Mouse (Mus musculus): ENCODE measurements at regions not wholly inside any gene's neighbourhood (a gene's known extent, or its start where the extent isn't known, plus 50 kb on each side); places are given as distances from the start of the nearest gene placed in this dataset.

DNA sequence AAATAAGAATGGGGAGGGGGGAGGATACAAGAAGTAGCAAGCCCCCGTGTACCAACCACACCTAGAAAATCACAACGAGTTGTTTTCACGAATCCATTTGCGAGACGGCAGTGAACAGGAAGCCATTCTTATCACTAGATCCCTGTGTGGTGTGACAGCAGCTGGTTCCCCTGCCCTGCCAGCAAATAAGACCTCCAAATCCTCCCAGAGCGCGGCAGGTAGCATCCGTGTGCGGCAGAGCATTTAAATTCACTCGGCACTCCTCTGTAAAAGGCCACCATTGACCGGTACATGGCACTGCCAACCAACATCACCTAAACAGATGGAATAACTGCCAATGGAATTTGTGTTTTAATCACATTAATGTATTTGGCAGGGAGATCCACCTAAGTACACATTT, 77.9 kb upstream of the Pmfbp1 start:
- DNase-seq = peak; percentile 64 to 78

GRCm38 (mm10) chr8:109416327-109417100, 77.3 kb upstream of the Pmfbp1 start:
- DNase-seq = peak; percentile 46 to 49

DNA sequence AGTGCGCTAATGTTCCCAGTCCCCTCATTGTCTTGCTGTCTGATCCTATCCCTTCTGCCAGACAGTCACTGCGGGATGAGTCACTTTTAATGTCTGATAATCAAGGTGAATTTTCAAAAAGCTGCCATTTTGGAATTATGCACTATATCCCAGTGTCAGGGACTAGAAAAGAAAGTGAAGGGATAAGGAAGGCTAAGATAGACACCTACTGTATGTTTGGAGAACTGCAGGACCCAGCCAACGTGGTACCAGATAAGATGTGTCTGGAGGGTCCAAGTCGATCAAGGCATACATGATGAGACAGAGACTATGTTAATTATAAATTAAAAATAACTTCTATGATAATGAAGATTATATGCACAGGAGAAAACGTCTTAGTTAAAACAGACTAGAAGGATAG, 76.6 kb upstream of the Pmfbp1 start:
- peak; percentile 80 to 87 for DNase-seq

DNA sequence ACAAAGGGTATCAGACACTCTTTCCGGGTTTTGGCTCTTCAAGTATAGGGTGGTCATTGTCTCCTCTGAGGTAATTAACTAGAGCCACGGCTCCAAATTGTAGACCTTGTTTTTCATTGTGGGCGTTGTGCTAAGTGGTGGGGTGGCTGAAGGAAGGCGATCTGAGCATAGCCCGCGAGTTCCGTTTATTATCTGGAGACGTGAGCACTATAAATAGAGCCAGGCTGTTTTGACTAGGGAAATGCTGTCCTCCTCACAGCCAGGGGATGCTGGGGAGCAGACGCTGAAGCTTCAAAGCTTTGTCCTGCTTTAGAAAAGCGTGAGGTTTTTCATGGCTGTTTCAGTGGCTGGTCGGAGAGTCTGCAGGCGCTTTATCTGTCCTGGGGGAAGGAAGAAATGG, 75.9 kb upstream of the Pmfbp1 start:
- DNase-seq = peak; percentile 17 to 18

DNA sequence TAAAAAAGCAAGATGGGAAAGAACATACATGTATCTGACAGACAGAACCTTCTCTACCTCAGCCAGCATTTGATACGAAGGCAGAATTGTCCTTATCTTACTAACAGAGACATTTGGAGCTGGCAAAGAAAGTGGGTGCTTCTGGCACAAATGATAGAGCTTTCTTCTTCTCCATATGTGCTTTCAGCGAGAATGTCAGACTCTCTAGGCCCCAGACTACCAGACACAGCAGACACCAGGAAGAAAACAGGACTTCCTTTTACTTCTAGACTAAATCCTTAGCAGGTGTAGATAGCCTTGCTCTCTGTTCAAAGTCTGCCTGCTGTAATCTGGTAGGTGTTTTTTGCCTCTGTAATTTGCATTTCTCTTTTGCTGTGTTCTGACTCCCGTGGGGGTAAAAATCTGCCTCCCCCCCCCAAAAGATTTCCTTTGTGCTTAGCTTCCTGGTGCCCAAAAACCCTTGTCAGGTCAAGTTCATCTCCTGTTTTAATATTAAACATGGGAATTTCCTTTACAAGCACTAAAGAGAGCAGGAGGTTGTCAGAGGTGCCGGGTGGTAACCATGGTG, 74.7 kb upstream of the Pmfbp1 start:
- peak in 1 of 2 experiments; percentile 15 for DNase-seq

GRCm38 (mm10) chr8:109424004-109424403, 69.8 kb upstream of the Pmfbp1 start:
- DNase-seq = no peak

DNA sequence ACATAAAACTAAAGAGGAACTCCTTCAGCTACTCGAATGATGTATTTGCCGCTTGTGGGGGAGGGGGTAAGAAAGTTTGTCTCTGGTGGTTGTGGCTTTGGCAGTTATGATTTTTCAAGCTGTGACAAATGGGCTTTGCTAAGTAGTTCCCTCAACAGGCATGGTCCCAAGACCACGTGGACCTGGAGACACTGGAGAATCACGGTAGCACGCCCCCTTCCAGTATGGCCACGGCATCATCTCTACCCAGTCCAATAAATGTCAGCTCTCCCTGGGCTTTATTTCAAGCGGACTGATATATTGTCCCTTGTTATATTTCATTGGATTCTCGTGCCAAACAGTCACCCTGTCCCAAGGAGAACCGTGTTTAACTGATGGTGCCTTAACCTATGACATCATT, 65.3 kb upstream of the Pmfbp1 start:
- no peak for DNase-seq

DNA sequence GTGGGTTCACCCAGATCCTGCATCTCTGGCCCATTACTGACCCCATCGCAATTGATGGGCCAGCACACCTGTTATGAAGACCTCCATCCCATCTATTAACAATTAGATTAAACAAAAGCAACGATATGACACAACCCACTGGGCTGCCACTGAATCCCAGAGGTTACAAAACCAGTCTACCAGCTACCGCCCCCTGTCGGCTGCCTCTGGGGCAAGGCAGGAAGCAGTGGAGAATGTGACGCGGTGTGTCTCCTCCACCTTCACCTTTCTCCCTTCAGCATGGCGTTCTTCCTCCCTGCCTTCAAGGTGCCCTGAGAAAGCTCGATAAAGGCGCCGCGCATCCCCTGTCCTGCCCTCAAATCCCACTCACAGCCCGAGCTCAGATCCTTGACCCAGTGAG, 59.3 kb upstream of the Pmfbp1 start:
- DNase-seq = no peak

DNA sequence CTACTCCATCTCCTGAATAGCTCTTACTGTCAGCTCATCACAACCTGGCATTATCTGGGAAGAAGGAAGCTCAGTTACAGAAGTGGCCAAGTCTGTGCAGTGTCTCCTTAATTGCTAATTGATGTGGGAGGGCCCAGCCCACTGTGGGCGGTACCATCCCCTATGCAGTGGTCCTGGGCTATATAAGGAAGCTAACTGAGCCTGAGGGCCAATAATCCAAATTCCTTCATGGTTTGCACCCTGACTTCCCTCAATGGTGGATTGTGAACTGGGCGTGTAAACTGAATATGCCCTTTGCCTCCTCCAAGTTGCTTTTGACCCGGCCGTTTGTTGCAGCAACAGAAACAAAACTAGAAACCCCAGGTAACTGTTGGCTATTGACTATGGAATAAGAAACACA, 57.8 kb upstream of the Pmfbp1 start:
- no peak for DNase-seq

DNA sequence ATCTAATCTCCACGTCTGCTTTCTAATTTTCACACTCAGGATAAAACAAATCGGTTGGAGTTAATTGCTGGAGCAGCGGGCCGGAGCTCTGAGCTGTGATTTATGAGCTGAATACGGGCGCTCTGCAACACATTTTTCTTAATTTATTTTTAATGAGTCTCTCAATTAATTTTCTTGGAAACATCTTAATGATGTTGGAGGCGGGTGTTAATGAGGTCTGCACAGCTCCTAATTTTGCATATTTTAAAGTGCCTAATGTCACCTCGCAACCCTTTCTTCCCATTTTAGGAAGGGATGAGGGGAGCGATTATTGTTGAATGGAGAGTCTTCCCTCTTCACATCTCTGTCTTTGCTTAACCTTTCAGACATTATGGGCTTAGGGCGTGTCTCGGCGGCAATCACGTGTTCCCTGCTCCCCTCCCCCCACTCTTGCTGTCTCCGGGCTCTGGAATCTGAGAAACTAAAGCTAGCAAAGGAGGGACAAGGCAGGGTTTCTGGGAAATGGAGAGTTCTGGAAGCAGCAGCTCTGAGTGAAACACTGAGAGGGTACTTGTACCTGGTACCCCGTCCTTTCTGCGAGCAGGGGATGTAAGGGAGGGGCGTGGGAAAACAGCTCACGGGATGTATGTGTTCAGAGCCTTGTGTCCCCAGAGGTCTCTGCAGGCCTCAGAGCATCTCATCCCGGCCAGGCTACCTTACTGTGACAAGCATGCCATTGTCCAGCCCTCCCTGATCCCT, 56.8 kb upstream of the Pmfbp1 start:
- peak; percentile 84 to 85 for DNase-seq

GRCm38 (mm10) chr8:109438531-109438930, 55.3 kb upstream of the Pmfbp1 start:
- DNase-seq = no peak

All from cerebellum, postnatal 10 days (tissue).